In genomic region chr3:41939843-41940242, GRCm38 (mm10) we compare ENCODE assay signal across 12 mouse cellular contexts.
DNase-seq lines count a peak whose midpoint lies in the region; ATAC-seq lines count a peak whose summit lies in the region.
"Had no signal": no experiment of that assay in that cellular context is flagged by ENCODE, and none has a peak within 500 bp of the region (broad histone marks: within the 10 kb centered on the region; RNA-seq: fewer than 3 reads in every experiment).

No protein-coding gene starts in this region.

- H3K9me3 ChIP-seq in hindbrain, embryonic 13.5 days, result no peaks in the 10 kb centered on the region
- H3K9me3 ChIP-seq in hindbrain, embryonic 11.5 days (ENCODE audit: control insufficient read depth, low read length), result no peaks in the 10 kb centered on the region
- H3K9me3 ChIP-seq: stomach, embryonic 15.5 days had no signal

- no peaks in the 10 kb centered on the region for H3K36me3 ChIP-seq in hindbrain, embryonic 13.5 days
- H3K36me3 ChIP-seq in hindbrain, embryonic 11.5 days (ENCODE audit: control insufficient read depth, insufficient read depth, low read length), result no peaks in the 10 kb centered on the region
- H3K36me3 ChIP-seq: stomach, embryonic 15.5 days had no signal

- DNase-seq in adrenal gland, postnatal 10 days, result peak; percentile 6
- DNase-seq in adrenal gland, postnatal 36 days, result no peak
- no peak for DNase-seq in hindbrain, embryonic 11.5 days (ENCODE audit: low spot score)
- peak; percentile 27 for DNase-seq in right cerebral cortex, postnatal 14 days
- DNase-seq in right cerebral cortex, postnatal 36 days (ENCODE audit: low spot score in 2 of 2), result no peak
- no peak for DNase-seq in gastrocnemius, postnatal 4 days (ENCODE audit: low spot score in 2 of 2)
- DNase-seq in spleen, adult 18-20 months, result no peak
- DNase-seq: heart, adult 11 months; kidney, adult 11 months; lung, postnatal 14 days had no signal

- 50% methylated on average over 4 of the region's 4 CpGs for WGBS in hindbrain, embryonic 13.5 days
- WGBS in hindbrain, embryonic 11.5 days, result 69% methylated on average over 4 of the region's 4 CpGs

- no peaks in the 10 kb centered on the region for H3K27me3 ChIP-seq in hindbrain, embryonic 13.5 days
- no peaks in the 10 kb centered on the region for H3K27me3 ChIP-seq in hindbrain, embryonic 11.5 days (ENCODE audit: control insufficient read depth, insufficient read depth, low read length)
- H3K27me3 ChIP-seq: stomach, embryonic 15.5 days had no signal

- peak; percentile 85; the same call in 1 of the 2 replicates for ATAC-seq in hindbrain, embryonic 13.5 days (ENCODE audit: low FRiP score)
- ATAC-seq in hindbrain, embryonic 11.5 days (ENCODE audit: low FRiP score), result no peak

- H3K4me3 ChIP-seq in hindbrain, embryonic 13.5 days, result no peak overlapping the region
- H3K4me3 ChIP-seq in hindbrain, embryonic 11.5 days (ENCODE audit: low read depth, low read length), result no peak overlapping the region
- H3K4me3 ChIP-seq: stomach, embryonic 15.5 days had no signal

- H3K27ac ChIP-seq in hindbrain, embryonic 13.5 days, result no peak overlapping the region
- H3K27ac ChIP-seq in hindbrain, embryonic 11.5 days (ENCODE audit: low read depth, low read length), result no peak overlapping the region
- H3K27ac ChIP-seq: stomach, embryonic 15.5 days had no signal

- no peak overlapping the region for H3K9ac ChIP-seq in hindbrain, embryonic 13.5 days
- no peak overlapping the region for H3K9ac ChIP-seq in hindbrain, embryonic 11.5 days (ENCODE audit: low read depth, low read length)
- H3K9ac ChIP-seq: stomach, embryonic 15.5 days had no signal

- peaks cover 8% of the 10 kb centered on the region for H3K4me1 ChIP-seq in hindbrain, embryonic 13.5 days (replicated peaks)
- no peaks in the 10 kb centered on the region for H3K4me1 ChIP-seq in hindbrain, embryonic 11.5 days (replicated peaks; ENCODE audit: control insufficient read depth, insufficient read depth, low read length)
- H3K4me1 ChIP-seq: stomach, embryonic 15.5 days had no signal

- no peak overlapping the region for H3K4me2 ChIP-seq in hindbrain, embryonic 13.5 days
- no peak overlapping the region for H3K4me2 ChIP-seq in hindbrain, embryonic 11.5 days (replicated peaks; ENCODE audit: low read depth, low read length)
- H3K4me2 ChIP-seq: stomach, embryonic 15.5 days had no signal

Comparison
In these comparisons a context has a peak if more than half of its experiments do, and no peak if none do; other contexts are left out.
1. DNase-seq: peak in adrenal gland, postnatal 10 days (single experiment) and right cerebral cortex, postnatal 14 days (single experiment); none in adrenal gland, postnatal 36 days (0 of 2), hindbrain, embryonic 11.5 days (single experiment), right cerebral cortex, postnatal 36 days (0 of 2), gastrocnemius, postnatal 4 days (0 of 2) and spleen, adult 18-20 months (0 of 2).